8 mouse cellular contexts compared by ENCODE assay signal in genomic region chr2:4882249-4882791, GRCm38 (mm10). TPM values are rescaled to one million over a fixed set of nuclear protein-coding genes. Genes with fewer than 3 reads are reported as not detected.
DNase-seq lines count a peak whose midpoint lies in the region; ATAC-seq lines count a peak whose summit lies in the region.

No protein-coding gene starts in this region.

- H3K36me3 ChIP-seq in forebrain, embryonic 15.5 days = peaks cover 16% of the 10 kb centered on the region
- H3K36me3 ChIP-seq in hindbrain, embryonic 11.5 days (ENCODE audit: control insufficient read depth, insufficient read depth, low read length) = no peaks in the 10 kb centered on the region; the same call in 1 of the 2 replicates
- peaks cover 4% of the 10 kb centered on the region; the same call in 1 of the 2 replicates for H3K36me3 ChIP-seq in macrophage (ENCODE audit: inconsistent target)

- H3K4me2 ChIP-seq in forebrain, embryonic 15.5 days (replicated peaks) = peak overlapping the region; percentile 77
- peak overlapping the region; percentile 78 for H3K4me2 ChIP-seq in hindbrain, embryonic 11.5 days (replicated peaks; ENCODE audit: low read depth, low read length)

- H3K9me3 ChIP-seq in forebrain, embryonic 15.5 days = no peaks in the 10 kb centered on the region
- no peaks in the 10 kb centered on the region for H3K9me3 ChIP-seq in hindbrain, embryonic 11.5 days (ENCODE audit: control insufficient read depth, low read length)

- H3K9ac ChIP-seq in forebrain, embryonic 15.5 days (replicated peaks) = peak overlapping the region; percentile 99
- H3K9ac ChIP-seq in hindbrain, embryonic 11.5 days (ENCODE audit: low read depth, low read length) = peak overlapping the region; percentile 99

- WGBS in forebrain, embryonic 15.5 days = 1% methylated on average over 57 of the region's 63 CpGs
- under 1% methylated on average over 14 of the region's 63 CpGs for WGBS in hindbrain, embryonic 11.5 days
- under 1% methylated on average over 55 of the region's 63 CpGs for WGBS in macrophage (ENCODE audit: missing documents)

- peaks cover 37% of the 10 kb centered on the region for H3K79me2 ChIP-seq in macrophage (ENCODE audit: inconsistent target)

- H3K4me3 ChIP-seq in forebrain, embryonic 15.5 days = peak overlapping the region; percentile 76
- peak overlapping the region; percentile 88 for H3K4me3 ChIP-seq in hindbrain, embryonic 11.5 days (ENCODE audit: low read depth, low read length)
- peak overlapping the region; percentile 58 for H3K4me3 ChIP-seq in macrophage (ENCODE audit: inconsistent target)

- no peaks in the 10 kb centered on the region for H3K27me3 ChIP-seq in forebrain, embryonic 15.5 days
- no peaks in the 10 kb centered on the region for H3K27me3 ChIP-seq in hindbrain, embryonic 11.5 days (ENCODE audit: control insufficient read depth, insufficient read depth, low read length)

- peak overlapping the region; percentile 100 for H3K27ac ChIP-seq in forebrain, embryonic 15.5 days (replicated peaks)
- H3K27ac ChIP-seq in hindbrain, embryonic 11.5 days (ENCODE audit: low read depth, low read length) = peak overlapping the region; percentile 100
- 0 out of 2 replicates have a peak overlapping the region, but pooled peaks have one; percentile 21 for H3K27ac ChIP-seq in macrophage

- H3K4me1 ChIP-seq in forebrain, embryonic 15.5 days = peaks cover 29% of the 10 kb centered on the region
- H3K4me1 ChIP-seq in hindbrain, embryonic 11.5 days (replicated peaks; ENCODE audit: control insufficient read depth, insufficient read depth, low read length) = peaks cover 4% of the 10 kb centered on the region; the same call in 1 of the 2 replicates

- peak; percentile 72 to 75 for DNase-seq in adrenal gland, adult 18-20 months (ENCODE audit: low spot score in 2 of 2)
- DNase-seq in adrenal gland, adult 2 months = no peak
- DNase-seq in c-Kit-negative CD71-positive TER-119-positive erythroid progenitor cells, embryonic 14.5 days (ENCODE audit: low read depth, low spot score) = peak; percentile 8
- DNase-seq in hindbrain, embryonic 11.5 days (ENCODE audit: low spot score) = peak; percentile 80
- DNase-seq in layer of hippocampus, postnatal 14 days (ENCODE audit: low spot score in 2 of 2) = peak; percentile 61 to 71
- peak; percentile 64 for DNase-seq in right cerebral cortex, postnatal 4 days

- peak; percentile 67 for ATAC-seq in forebrain, embryonic 15.5 days (replicated peaks)
- peak; percentile 66 for ATAC-seq in hindbrain, embryonic 11.5 days (ENCODE audit: low FRiP score)

RNA-seq across cellular contexts. Expression of gene Sephs1, which starts 1.0 kb away (rescaled TPM):
- total RNA-seq in adrenal gland, adult 18-20 months (2021) = 10 to 100 TPM; 31.5 to 43.5 TPM
- 10 to 100 TPM; 39.9 to 46.9 TPM for total RNA-seq in adrenal gland, adult 2 months (2021)
- polyA plus RNA-seq in adrenal gland, adult 2 months (2012; rRNA removed) = 15.2 and 15.8 TPM in 2 replicates
- 80.5 and 81.5 TPM in 2 replicates for polyA plus RNA-seq in forebrain, embryonic 15.5 days (2015; fragmentation: Nextera tagmentation; extraction: Ambion mirVana)
- polyA plus RNA-seq in hindbrain, embryonic 11.5 days (2014; fragmentation: Nextera tagmentation; extraction: Ambion mirVana) = 113 and 129 TPM in 2 replicates
- 10 to 100 TPM; 29.1 to 34.6 TPM for total RNA-seq in layer of hippocampus, postnatal 14 days (2021)
- 10 to 100 TPM; 11.8 to 34.6 (median 19.3) TPM for total RNA-seq in macrophage (2018; cell fraction: chromatin; rRNA removed)
- 10 to 100 TPM in 23 of 26 experiments, 1 to 10 TPM in 3; 8.6 to 15.1 (median 11.3) TPM for total RNA-seq in macrophage (2018; cell fraction: cytosol; rRNA removed)
- 10 to 100 TPM in 25 of 26 experiments, 1 to 10 TPM in 1; 9.8 to 29.4 (median 16.0) TPM for total RNA-seq in macrophage (2018; cell fraction: nucleus; rRNA removed)
- polyA plus RNA-seq in macrophage (2018) = 15.6 to 16.6 TPM (median 16.2 TPM) in 3 replicates

RNA-seq across cellular contexts. Expression of gene Phyh, which starts 36.5 kb away (rescaled TPM):
- total RNA-seq in adrenal gland, adult 18-20 months (2021) = 100 to 1,000 TPM; 343 to 349 TPM
- total RNA-seq in adrenal gland, adult 2 months (2021) = 100 to 1,000 TPM; 294 to 361 TPM
- 117 and 149 TPM in 2 replicates for polyA plus RNA-seq in adrenal gland, adult 2 months (2012; rRNA removed)
- 44.6 and 50.8 TPM in 2 replicates for polyA plus RNA-seq in forebrain, embryonic 15.5 days (2015; fragmentation: Nextera tagmentation; extraction: Ambion mirVana)
- polyA plus RNA-seq in hindbrain, embryonic 11.5 days (2014; fragmentation: Nextera tagmentation; extraction: Ambion mirVana) = 47.0 and 50.1 TPM in 2 replicates
- total RNA-seq in layer of hippocampus, postnatal 14 days (2021) = 10 to 100 TPM; 69.8 to 70.0 TPM
- 10 to 100 TPM in 22 of 26 experiments, 1 to 10 TPM in 4; 5.4 to 84.1 (median 43.0) TPM for total RNA-seq in macrophage (2018; cell fraction: chromatin; rRNA removed)
- total RNA-seq in macrophage (2018; cell fraction: cytosol; rRNA removed) = 100 to 1,000 TPM in 1 of 26 experiments, 10 to 100 TPM in 25; 48.2 to 103 (median 72.4) TPM
- total RNA-seq in macrophage (2018; cell fraction: nucleus; rRNA removed) = 10 to 100 TPM; 11.9 to 67.6 (median 38.8) TPM
- 56.1 to 78.9 TPM (median 69.0 TPM) in 3 replicates for polyA plus RNA-seq in macrophage (2018)

Comparison
In these comparisons a context has a peak if more than half of its experiments do, and no peak if none do; other contexts are left out.
1. H3K27ac ChIP-seq: peak in every context shown above with its lines; median percentile 100 in forebrain, embryonic 15.5 days; 100 in hindbrain, embryonic 11.5 days; 21 in macrophage.